Mouse (Mus musculus): Measurements from ENCODE around the gene Gtf2ird1.

Gtf2ird1 gene

GRCm38 (mm10) chr5:134314068-134314674 lies 142.3 kb downstream of the Gtf2ird1 start:
- DNase-seq (ENCODE audit: low read depth, low spot score): peak; percentile 61

DNA sequence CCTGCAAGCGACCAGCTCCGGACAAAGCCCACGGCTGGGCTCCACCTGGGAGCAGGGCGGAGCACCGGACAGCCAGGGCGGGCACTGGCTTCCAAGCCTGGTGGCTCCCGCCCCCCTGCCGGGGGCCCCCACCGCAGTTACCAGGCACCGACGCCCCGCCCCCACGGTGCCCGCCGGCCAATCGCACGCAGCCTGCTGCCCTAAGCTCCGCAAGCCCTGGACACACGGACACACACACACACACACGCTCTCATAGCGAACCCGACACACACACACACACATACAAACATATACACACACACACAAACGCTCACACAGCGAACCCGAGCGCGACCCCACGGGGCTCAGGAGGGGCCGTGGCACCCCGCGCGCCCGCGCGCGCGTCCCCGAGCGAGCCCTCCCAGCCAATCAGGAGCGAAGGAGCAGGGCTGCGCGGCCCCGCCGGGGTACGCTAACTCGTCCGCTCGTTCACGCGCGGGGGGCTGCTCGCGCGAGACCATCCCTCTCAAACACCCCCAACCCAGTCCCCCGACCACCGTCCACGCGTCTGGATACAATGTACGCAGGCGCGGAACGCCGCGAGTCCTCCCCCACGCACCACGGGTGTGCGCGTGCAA lies 143.0 kb downstream of the Gtf2ird1 start:
- peak; percentile 99 for DNase-seq (ENCODE audit: low read depth, low spot score)

GRCm38 (mm10) chr5:134312691-134313450 lies 143.6 kb downstream of the Gtf2ird1 start:
- DNase-seq (ENCODE audit: low read depth, low spot score): peak; percentile 62

DNA sequence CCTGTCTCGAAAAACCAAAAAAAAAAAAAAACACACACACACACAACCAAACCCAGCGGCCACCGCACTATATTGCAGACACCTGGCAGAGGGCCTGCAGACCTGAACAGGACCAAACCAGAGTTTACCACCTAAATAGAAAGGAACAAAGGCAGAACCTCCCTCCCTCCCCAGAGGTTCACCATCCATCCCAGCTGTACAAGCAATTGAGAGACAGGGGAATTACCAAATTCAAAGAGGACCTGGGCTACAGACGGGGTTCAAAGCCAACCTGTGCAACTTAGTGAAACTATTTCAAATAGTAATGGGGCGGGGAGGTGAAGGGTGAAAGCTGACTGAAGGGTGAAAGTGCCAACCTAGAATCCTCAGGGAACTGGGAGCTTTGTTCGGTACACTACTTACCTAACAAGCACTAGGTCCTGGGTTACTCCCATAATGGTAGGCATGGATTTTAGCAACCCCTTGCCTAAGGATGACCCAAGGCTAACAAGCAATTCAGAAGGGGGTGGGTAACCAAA lies 144.6 kb downstream of the Gtf2ird1 start:
- DNase-seq (ENCODE audit: low read depth, low spot score): no peak

GRCm38 (mm10) chr5:134310201-134310600 lies 146.3 kb downstream of the Gtf2ird1 start:
- no peak for DNase-seq (ENCODE audit: low read depth, low spot score)

DNA sequence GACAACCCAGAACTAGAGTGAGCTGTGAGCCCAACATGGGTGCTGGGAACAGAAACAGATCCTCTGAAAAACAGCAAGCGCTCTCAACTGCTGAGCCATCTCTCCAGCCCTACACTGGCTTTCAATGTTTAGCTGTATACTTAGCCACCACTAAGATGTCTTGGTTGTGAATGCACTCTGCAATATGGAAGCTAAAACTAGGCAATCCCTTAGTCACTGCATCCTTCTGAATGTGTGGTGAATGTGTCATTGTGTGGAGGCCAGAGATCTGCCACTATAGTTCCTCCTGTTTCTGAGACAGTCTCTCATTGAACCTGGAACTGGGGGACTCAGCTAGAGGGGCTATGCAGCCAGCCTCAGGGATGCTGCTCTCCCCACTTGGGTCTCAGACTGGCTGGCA lies 147.2 kb downstream of the Gtf2ird1 start:
- no peak for DNase-seq (ENCODE audit: low read depth, low spot score)
